Mouse (Mus musculus): ENCODE results near the gene Erp44.

Gene Erp44

DNA sequence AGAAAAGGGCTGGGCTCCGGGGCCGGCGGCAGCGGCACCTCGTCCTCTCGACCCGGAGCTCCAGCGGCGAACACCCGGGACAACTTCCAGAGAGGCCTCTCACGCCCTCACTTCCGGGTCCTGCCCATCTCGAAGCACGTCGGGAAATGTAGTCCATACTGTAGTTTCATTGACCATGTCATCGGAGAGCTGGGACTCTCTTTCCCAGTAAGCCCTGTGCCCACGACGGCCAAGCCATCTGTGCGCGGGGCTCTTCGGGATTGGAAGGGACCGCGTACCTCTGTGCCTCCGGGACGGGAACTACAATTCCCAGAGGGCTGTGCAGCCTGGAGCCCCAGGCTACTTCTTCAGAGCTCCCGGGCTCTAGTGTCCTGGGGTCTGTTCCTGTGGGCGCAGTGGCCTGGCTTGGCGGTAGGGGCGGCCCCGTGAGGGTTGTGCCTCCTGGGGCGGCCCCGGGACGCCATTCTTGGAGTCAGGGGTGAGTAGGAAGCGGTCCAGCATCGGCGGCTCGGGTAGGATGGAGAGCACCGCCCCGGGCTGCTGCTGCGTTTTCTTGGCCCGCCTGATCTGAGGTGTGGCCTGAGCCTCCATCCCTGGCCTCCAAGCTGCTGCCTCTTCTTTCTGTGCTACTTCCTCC is at the start of gene Erp44, which contains the start of gene Invs:
Gene Erp44, minus strand, starts transcription at position 61 of the 637 bp plus-strand sequence.
Gene Invs, plus strand, starts transcription at position 263 of the 637 bp plus-strand sequence.
- in situ Hi-C loops (cut with MboI, MseI): loop anchor here (10.0 kb wide), 1 partner anchor 805 kb away; the partner anchor contains the start of genes Alg2 and Sec61b

DNA sequence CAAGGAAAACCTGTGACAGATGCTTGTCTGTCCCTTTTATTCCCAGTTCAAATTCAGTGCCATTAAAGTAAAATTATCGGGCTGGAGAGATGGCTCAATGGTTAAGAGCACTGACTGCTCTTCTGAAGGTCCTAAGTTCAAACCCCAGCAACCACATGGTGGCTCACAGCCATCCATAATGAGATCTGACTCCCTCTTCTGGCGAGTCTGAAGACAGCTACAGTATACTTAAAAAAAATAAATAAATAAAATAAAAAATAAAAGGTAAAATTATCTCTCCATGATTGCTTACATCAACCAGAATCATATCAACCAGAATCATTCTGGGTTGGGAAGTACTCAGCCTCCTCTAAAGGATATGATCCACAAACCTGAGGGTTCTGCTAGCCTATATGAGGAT is 48.7 kb upstream of the Erp44 start:
- in situ Hi-C loops (cut with MboI, MseI): no loop called here

DNA sequence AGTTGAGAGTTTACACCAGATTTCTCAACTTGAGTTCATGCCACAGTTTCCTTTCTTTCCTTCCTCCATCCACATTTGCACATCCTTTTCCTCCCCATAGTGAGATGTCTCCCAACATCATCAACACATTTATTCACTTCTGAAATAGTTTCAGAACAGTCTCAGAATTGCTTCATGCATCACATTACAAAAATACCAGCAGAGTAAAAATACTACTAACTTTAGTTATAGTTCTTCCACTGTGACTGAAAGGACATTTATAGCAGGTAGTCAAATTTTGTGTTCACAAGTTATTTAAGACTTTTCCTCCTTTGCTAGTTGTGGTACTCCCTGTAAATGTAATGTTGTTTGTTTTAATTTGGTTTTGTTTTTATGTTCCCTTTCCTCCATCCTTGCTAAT is 47.8 kb upstream of the Erp44 start:
- in situ Hi-C loops (cut with MboI, MseI): no loop called here

DNA sequence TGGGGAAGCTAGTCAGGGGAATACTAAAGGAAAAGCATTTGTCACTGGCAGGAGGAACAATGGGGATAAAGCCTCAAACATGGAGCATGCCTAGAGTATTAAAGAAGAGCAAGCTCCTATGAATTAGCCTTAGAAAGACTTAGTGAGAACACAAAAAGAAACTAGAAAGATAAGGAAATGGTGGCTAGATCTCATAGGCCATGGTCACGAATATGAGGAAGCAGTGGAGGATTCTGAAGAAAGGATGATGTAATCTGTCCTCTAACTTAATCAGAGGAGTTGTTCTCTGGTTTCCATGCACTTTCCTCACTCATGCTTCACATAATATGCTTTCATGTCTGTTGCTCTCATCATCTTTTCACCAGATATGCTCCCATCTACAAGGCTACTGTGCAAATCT is 42.7 kb upstream of the Erp44 start:
- in situ Hi-C loops (cut with MboI, MseI): no loop called here

DNA sequence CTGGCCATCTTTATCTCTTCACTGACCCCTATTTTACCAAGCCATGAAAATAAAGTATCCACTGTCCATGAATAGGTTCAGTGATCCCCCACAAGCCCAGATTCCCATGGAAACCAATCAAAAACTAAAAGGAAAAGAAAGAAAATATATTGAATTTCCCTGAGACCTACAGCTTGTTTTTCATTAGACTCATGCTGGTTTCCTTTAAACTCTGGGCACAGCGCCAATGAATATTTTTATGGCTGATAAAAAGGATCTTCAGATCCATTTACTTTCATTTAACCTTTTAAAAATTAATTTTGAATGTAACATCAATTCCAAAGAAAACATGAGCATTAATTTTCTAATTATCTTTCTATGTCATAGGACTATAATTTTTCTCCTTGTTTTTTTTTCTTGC is 41.9 kb upstream of the Erp44 start:
- in situ Hi-C loops (cut with MboI, MseI): no loop called here

DNA sequence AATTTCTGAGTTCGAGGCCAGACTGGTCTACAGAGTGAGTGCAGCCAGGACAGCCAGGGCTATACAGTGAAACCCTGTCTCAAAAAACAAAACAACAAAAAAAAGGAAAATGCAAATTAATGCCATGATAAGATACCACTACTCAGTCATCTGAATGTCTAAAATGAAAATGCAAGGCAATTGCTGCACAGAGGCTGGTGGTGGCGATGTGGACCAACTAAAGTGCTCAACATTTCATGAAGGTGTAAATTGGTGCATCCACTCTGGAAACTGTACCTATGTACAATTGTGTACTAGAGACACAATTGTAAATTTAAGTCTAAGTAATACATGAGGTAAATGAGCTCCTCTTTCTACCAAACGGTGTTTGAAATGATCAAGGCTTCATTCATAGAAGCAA is 36.7 kb upstream of the Erp44 start:
- in situ Hi-C loops (cut with MboI, MseI): no loop called here

DNA sequence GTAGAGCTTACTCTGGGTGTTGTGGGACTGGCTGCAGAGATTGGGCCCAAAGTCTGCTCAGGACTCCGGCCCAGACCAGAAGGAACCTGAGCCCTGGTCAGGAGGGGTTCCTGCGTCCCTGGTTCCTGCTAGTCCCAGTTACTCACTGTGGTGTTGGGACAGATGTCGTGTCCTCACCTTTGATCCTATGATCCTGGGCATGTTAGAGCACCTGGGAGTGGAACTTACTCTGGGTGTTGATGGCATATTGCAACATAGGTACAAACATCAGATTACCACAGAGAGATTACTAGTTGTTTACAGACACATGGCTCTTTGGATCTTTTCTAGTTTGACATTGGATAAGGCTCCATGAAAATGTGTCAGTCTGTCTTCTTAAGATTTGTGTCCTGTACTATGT is 35.5 kb upstream of the Erp44 start:
- in situ Hi-C loops (cut with MboI, MseI): no loop called here

DNA sequence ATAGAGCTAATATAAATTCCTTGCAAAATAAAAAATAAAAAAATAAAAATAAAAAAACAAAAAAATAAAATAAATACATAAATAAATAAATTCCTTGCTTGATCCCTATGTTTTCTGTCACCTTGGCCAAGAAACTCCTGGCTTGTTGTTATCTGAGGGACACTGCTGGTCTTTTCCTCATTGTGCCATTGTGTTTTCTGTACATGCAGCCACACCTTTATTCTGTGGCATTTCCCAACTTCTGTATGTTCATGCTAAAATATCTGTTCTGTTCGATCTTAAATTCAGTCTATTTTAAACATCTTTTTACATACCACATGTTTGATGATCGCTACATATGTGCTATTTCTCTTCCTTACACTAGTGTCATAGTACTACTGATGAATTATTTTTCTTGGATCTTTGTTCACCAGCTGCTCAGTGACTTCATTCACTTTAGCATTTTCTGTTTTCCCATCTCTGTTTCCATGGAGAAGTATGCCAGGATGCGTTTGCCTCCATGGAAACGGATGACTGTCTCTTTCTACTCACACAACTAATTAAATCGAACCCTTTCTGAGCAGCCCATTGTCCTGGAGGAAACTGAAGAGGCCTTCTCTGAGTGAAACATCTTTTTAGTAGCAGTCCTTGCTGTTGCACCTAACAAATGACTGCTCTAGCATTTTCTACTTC is 7.9 kb upstream of the Erp44 start:
- in situ Hi-C loops (cut with MboI, MseI): no loop called here

DNA sequence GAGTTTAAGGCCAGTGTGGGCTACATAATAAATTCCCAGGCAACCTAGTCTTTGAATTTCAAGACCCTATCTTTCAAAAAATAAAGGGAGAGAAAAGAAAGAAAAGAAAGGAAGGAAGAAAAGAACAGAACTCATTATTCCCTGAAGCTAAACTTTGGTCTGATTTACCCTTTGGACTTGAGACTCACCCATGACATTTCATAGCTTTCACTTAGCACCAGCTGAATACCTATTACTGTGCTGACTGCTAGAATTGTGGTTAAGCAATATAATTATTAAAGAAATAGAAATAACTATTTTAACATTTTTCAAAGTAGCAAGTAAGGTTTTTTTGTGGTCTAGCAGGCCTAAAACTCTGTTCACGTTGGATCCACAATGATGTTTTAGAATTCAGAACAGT is 1.8 kb upstream of the Erp44 start:
- in situ Hi-C loops (cut with MboI, MseI): no loop called here

DNA sequence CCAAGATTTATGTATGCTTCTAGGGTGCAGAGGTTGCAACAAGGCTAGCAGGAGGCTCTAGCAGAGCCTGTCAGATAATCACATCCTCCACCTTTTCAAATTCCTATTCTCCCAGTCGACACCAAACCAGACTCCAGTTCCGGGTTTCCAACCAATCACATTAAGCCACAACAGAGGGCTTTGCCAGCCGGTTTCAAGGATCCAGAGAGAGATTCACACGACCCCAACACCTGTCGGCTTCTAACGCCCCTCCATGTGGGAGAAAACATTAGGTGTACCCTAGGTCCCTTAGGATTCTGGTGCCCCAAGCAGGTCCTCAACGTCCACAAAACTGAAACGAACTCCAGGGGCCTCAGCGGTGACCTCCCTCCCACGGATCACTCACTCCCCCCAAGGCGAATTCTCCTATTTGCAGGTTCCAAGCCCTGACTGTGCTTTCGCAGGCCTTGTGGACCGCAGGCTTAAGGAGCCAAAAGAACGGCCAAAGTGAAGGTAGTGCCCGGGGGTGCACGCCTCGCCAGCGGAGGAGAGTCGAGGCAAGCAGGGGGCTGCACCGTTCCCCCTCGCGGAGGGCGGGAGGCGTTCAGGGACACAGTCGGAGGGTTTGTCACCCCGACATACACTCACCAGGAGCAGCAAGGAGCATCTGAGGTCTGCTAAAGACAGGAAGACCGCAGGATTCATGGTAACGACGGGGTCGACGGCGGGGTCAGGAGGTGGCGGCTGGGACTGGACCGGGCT is 431 bp downstream of the Erp44 start:
- in situ Hi-C loops (cut with MboI, MseI): loop anchor here (10.0 kb wide), 1 partner anchor 804 kb away; the partner anchor contains the start of genes Alg2 and Sec61b

DNA sequence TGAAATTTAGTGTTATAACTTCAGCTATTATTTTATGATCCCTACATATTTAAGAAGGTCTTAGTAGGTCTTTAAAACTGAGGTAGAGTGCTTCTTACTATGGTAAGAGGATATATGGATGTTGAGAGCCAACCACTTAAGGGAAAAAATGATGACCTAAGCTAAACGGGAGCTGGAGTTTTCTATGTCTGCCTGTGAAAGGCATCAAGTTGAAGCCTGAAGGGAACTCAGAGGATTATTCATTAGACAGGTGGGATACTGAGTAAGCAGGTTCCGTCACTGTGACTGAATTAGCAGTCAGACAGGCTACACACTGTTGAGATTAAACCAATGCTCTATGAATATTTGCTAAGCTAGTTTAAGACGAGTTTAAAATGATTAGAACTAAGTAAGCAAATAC is 2.3 kb downstream of the Erp44 start:
- in situ Hi-C loops (cut with MboI, MseI): loop anchor here (10.0 kb wide), 1 partner anchor 802 kb away; the partner anchor contains the start of genes Alg2 and Sec61b

DNA sequence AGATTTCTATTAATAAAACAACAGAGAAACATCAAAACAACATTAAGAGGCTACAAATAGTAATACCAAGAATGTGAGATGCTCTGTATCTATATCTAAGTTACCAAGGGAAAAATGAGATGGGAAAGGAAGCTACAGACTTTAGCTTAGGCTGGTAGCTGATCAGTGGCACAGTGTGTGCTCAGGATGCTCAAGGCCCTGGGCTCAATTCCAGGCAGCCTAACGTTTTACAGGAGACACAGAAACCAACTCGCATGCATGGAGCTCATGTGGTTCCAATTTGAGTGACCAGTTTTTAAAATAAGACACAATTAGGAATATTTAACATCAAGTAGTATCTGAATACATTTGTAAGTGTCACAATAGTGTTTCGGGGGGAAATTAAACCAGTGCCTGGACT is 3.6 kb downstream of the Erp44 start:
- in situ Hi-C loops (cut with MboI, MseI): loop anchor here (10.0 kb wide), 1 partner anchor 801 kb away; the partner anchor contains the start of genes Alg2 and Sec61b

DNA sequence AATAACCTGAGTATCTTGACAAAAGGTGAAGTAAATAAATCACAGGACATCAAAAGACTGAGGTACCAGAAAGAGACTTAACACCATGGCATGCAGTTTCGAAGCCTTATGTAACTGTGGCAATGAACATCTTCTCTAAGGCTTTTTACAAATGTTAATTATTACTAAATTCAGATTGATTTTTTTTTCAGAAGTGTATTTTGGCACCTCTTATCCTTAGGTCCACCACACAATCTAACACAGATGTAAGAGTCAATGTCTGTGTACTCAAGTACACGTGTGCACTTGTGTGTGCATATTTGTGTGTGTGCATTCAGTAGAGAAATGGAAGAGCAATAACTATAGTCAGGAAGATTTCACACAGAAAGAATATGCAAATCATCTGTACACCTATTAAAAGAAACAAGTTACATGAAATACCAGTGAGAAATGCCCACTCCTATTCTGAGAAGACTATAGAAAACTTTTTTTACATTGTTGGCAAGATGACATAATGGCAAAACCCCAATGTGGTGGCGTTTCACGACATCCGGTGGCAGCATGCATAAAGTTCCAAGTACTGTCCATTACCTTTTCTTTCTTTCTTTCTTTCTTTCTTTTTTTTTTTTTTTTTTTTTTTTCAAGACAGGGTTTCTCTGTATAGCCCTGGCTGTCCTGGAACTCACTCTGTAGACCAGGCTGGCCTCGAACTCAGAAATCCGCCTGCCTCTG is 6.1 kb downstream of the Erp44 start:
- in situ Hi-C loops (cut with MboI, MseI): loop anchor here (10.0 kb wide), 1 partner anchor 798 kb away; the partner anchor contains the start of genes Alg2 and Sec61b

DNA sequence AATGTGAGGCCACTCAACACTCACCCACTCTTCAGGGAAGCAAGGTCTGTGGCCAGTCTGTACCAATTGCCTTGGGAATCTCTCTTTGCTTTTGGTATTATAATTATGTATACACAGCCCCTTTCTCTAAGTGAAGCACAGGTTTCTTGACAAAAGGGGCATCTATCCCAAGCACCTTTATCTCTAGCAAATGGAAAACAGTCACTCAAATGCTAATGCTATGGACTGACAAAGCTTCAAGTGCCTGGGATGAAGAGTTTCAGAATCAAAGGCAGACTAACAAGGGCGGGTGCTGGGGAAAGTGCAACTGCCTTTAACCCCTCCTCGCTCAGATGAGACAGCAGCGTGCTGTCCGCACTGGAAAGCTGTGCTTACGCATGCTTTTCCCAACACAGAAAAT is 7.5 kb downstream of the Erp44 start:
- in situ Hi-C loops (cut with MboI, MseI): loop anchor here (10.0 kb wide), 1 partner anchor 797 kb away; the partner anchor contains the start of genes Alg2 and Sec61b

DNA sequence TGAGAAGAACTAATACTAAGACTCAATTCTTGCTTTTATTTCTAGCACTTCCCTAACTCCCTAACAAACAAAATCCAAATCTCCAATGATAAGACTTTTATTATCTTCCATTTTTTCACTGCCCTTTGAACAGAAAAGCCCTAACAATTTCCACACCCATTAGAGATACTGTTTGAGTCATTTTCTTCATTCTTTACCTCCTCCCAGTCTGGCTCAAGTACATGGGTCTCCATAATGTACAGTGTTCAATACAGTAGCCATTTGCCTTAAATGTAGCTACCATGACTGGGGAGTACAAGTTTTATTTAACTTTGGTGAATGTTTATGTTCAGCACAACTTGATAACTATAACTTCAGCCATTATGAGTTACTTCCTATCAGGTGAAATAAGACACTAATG is 8.8 kb downstream of the Erp44 start:
- in situ Hi-C loops (cut with MboI, MseI): loop anchor here (10.0 kb wide), 1 partner anchor 796 kb away; the partner anchor contains the start of genes Alg2 and Sec61b

DNA sequence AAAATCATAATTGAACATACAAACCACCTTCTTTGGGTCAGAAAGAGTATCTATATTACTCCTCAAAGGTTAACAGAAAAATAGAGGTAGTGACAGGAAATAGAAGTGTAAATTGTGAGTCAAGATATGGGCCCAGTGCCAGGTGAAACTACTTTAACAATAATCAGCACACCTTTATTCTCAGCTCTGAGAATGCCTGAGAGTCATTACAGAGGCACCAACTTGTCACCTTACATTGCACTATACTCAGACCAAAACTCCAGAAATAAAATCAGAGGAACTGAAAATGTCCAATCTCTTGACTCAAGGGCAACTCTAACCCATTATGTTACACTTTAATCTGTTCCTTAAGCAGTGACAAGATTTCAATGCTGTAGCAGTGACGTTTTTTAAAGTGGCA is 11.2 kb downstream of the Erp44 start:
- in situ Hi-C loops (cut with MboI, MseI): no loop called here

DNA sequence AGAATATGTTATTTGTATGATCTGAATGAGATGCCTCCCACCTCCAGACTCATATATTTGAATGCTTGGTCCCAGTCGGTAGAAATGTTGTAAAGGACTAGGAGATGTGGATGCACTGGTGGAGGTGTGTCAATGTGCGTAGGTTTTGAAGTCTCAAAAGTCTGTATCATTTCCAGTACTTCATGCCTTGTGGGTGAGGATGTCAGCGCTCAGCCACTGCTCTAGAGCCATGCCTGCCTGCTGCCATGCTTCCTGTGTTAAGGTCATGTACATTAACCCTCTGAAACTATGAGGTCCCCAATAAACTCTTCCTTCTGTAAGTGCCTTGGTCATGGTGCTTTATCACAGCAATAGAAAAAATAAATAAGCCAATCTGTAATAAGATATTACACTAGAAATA is 11.7 kb downstream of the Erp44 start:
- in situ Hi-C loops (cut with MboI, MseI): no loop called here

DNA sequence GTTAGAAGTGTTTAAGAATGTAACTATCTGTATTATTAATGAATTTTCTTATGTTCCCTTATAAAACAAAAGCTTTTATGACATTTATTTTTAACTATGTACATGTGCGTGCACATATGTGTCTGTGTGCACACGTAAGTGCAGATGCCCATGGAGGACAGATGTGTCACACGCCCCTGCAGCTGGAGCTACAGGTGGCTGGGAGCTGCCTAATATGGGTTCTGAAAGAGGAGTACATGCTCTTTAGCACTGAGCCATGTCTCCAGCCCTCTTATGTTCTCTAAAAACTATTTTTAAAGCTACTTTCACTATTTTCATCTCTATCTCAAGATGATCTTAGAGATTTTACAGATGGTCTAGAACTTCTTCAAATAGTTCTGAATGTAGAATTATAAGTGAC is 21.3 kb downstream of the Erp44 start:
- in situ Hi-C loops (cut with MboI, MseI): no loop called here

DNA sequence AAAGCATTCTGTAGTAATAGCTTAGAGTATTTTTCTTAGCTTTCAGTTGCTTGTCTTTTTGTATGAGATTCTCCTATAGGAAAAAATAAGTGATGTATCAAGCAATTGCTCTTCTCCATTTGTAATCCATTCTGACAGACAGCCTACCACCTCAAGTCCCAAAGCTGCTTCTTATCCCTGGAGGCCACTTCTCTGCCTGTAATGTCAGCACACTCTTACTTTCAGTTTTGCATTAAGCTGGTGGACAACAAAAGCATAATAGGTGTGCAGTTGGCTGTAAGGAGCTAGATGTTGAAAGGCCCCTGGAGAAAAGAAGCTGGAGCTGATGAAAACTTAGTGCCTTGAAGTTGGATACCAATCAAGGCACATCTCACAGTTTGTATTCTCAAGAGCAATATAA is 26.1 kb downstream of the Erp44 start:
- in situ Hi-C loops (cut with MboI, MseI): no loop called here

DNA sequence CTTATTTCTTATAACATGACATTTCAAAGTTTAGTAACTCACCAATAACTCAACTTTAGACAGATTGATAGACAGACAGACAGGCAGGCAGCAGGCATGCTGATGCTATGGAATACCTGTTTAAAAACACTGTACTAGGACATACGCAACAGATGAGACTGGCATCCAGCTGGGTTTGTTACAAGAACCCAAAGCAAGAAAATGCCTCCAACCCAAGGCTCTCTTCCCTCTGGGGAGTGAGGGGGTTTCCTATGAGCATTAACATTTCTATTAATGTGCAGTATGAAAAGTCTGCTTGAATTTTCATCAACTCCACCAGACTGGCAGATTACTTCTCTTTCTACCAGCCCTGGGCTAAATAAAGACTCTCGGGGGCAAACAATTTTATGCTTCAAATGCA is 35.1 kb downstream of the Erp44 start:
- in situ Hi-C loops (cut with MboI, MseI): no loop called here

DNA sequence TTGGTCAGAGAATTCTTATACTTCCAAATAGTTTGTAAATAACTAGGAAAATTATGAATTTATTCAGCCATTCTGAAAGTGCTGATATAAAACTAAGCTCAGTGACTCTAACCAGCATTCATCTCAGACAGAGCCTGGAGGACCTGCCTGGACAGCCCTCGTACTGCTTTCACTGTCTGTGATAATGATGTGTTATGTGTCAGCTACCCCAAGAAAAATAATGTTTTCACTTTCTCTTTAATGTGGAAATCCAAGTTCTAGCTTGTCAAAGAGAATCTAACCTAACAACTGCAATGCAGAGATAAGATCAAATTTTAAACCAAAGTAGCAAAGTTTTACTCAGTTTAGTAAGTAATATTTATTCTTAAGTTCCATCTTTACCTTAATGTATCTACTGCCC is 35.6 kb downstream of the Erp44 start:
- in situ Hi-C loops (cut with MboI, MseI): no loop called here

DNA sequence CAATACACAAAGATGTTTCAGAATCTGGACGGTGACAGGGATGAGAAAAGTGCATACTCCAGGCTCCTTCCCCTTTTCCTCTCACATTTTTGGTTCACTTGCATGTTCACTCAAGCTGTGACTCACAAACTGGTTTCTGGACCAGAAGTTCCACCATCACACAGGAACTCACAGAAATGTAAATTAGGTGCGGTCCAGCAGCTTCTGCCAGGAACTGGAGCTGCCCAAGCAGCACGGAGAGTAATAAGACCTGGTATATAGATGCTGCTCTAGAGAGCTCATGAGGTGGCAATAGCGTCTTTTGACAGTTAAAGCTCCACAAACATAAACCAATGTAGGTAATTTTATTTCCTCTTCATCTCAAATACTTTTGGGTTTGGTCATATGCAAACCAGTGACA is 36.9 kb downstream of the Erp44 start:
- in situ Hi-C loops (cut with MboI, MseI): no loop called here
